Mouse (Mus musculus): ENCODE measurements around the gene Tbc1d30. TPM values are rescaled to one million over a fixed set of nuclear protein-coding genes. Genes with fewer than 3 reads are reported as not detected.
A peak's percentile ranks its signal among the peaks of the same experiment; 100 is the strongest.

Gene Tbc1d30
- polyA plus RNA-seq, 1 experiment = 1.0 TPM

GRCm38 (mm10) chr10:121289970-121290681 is 61.0 kb downstream of the Tbc1d30 start:
- WGBS = 52% methylated on average over 2 of the region's 4 CpGs
- TF ChIP-seq POLR2A (IDR thresholded peaks at IDR 0.05; ENCODE audit: low read depth, low read length) (no peak), CTCF (conservative IDR thresholded peaks at IDR 0.05; ENCODE audit: insufficient read depth, insufficient read length, low read depth, low read length) (peak; percentile 44)
- DNase-seq = no peak

DNA sequence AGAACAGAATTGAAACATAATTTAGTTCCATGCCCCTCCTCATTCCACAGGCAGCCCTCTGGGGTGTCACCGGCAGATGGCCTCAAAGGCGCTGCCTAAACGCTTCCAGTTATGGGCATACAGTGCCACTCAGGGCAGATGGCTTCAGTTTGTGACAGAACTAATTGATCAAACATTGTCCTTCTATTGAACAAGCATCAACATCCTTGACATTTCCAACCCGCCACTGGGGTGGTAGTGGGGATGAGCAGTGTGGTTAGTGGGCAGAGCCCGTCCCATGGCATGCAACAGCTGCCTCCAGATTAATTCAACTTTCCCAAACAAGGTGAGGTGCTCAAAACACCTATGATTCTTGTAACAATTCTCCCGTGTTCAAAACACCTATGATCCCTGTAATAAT is 68.2 kb downstream of the Tbc1d30 start:
- Histone ChIP-seq H3K4me1 (ENCODE audit: control insufficient read depth, insufficient read depth, low read length) (no peaks in the 10 kb centered on the region), H3K36me3 (ENCODE audit: control insufficient read depth, insufficient read depth, low read length) (no peaks in the 10 kb centered on the region), H3K27me3 (replicated peaks; ENCODE audit: control insufficient read depth, insufficient read depth, low read length) (no peaks in the 10 kb centered on the region), H3K4me3 (ENCODE audit: insufficient read depth, low read depth, low read length) (no peak overlapping the region), H3K27ac (ENCODE audit: insufficient read depth, low read depth, low read length) (no peak overlapping the region)
- DNase-seq = no peak
- WGBS = 95% methylated on average over 6 of the region's 6 CpGs
- no peak for TF ChIP-seq POLR2A (IDR thresholded peaks at IDR 0.05; ENCODE audit: low read depth, low read length)
- TF ChIP-seq CTCF (conservative IDR thresholded peaks at IDR 0.05; ENCODE audit: insufficient read depth, insufficient read length, low read depth, low read length) = no peak

More at GRCm38 (mm10) chr10:121289970-121290681, 61.0 kb downstream of the Tbc1d30 start:
- H3K4me3 ChIP-seq (ENCODE audit: insufficient read depth, low read depth, low read length) = no peak overlapping the region
- no peak overlapping the region for H3K27ac ChIP-seq (ENCODE audit: insufficient read depth, low read depth, low read length)
- no peaks in the 10 kb centered on the region for H3K36me3 ChIP-seq (ENCODE audit: control insufficient read depth, insufficient read depth, low read length)
- H3K27me3 ChIP-seq (replicated peaks; ENCODE audit: control insufficient read depth, insufficient read depth, low read length) = no peaks in the 10 kb centered on the region
- H3K4me1 ChIP-seq (ENCODE audit: control insufficient read depth, insufficient read depth, low read length) = no peaks in the 10 kb centered on the region

GRCm38 (mm10) chr10:121282436-121282835 is 68.6 kb downstream of the Tbc1d30 start:
- no peak for DNase-seq
- TF ChIP-seq CTCF (conservative IDR thresholded peaks at IDR 0.05; ENCODE audit: insufficient read depth, insufficient read length, low read depth, low read length) (no peak), POLR2A (IDR thresholded peaks at IDR 0.05; ENCODE audit: low read depth, low read length) (no peak)
- no peaks in the 10 kb centered on the region; the same call in 1 of the 2 replicates for H3K4me1 ChIP-seq (ENCODE audit: control insufficient read depth, insufficient read depth, low read length)
- no peak overlapping the region for H3K27ac ChIP-seq (ENCODE audit: insufficient read depth, low read depth, low read length)
- WGBS = 81% methylated on average over 11 of the region's 11 CpGs
- no peaks in the 10 kb centered on the region for H3K27me3 ChIP-seq (replicated peaks; ENCODE audit: control insufficient read depth, insufficient read depth, low read length)
- H3K4me3 ChIP-seq (ENCODE audit: insufficient read depth, low read depth, low read length) = no peak overlapping the region
- H3K36me3 ChIP-seq (ENCODE audit: control insufficient read depth, insufficient read depth, low read length) = no peaks in the 10 kb centered on the region

- H3K36me3 ChIP-seq (ENCODE audit: control insufficient read depth, insufficient read depth, low read length) = no peaks in the 10 kb centered on the region
- H3K27ac ChIP-seq (ENCODE audit: insufficient read depth, low read depth, low read length) = no peak overlapping the region
- no peak overlapping the region for H3K4me3 ChIP-seq (ENCODE audit: insufficient read depth, low read depth, low read length)
- WGBS = 79% methylated on average over 11 of the region's 11 CpGs
- no peaks in the 10 kb centered on the region; the same call in 1 of the 2 replicates for H3K4me1 ChIP-seq (ENCODE audit: control insufficient read depth, insufficient read depth, low read length)
- TF ChIP-seq POLR2A (IDR thresholded peaks at IDR 0.05; ENCODE audit: low read depth, low read length) = no peak
- no peak for TF ChIP-seq CTCF (conservative IDR thresholded peaks at IDR 0.05; ENCODE audit: insufficient read depth, insufficient read length, low read depth, low read length)
- DNase-seq = no peak
- no peaks in the 10 kb centered on the region for H3K27me3 ChIP-seq (replicated peaks; ENCODE audit: control insufficient read depth, insufficient read depth, low read length)
Observed at GRCm38 (mm10) chr10:121280943-121281342, 70.1 kb downstream of the Tbc1d30 start.

- H3K36me3 ChIP-seq (ENCODE audit: control insufficient read depth, insufficient read depth, low read length) = peaks cover 2% of the 10 kb centered on the region; the same call in 1 of the 2 replicates
- no peaks in the 10 kb centered on the region for H3K27me3 ChIP-seq (replicated peaks; ENCODE audit: control insufficient read depth, insufficient read depth, low read length)
- DNase-seq = no peak
- H3K4me3 ChIP-seq (ENCODE audit: insufficient read depth, low read depth, low read length) = no peak overlapping the region
- 83% methylated on average over 2 of the region's 2 CpGs for WGBS
- TF ChIP-seq POLR2A (IDR thresholded peaks at IDR 0.05; ENCODE audit: low read depth, low read length) (no peak), CTCF (conservative IDR thresholded peaks at IDR 0.05; ENCODE audit: insufficient read depth, insufficient read length, low read depth, low read length) (no peak)
- no peak overlapping the region for H3K27ac ChIP-seq (ENCODE audit: insufficient read depth, low read depth, low read length)
- H3K4me1 ChIP-seq (ENCODE audit: control insufficient read depth, insufficient read depth, low read length) = no peaks in the 10 kb centered on the region; the same call in 1 of the 2 replicates
Observed at GRCm38 (mm10) chr10:121277022-121277471, 74.0 kb downstream of the Tbc1d30 start.

GRCm38 (mm10) chr10:121274964-121275363 is 76.1 kb downstream of the Tbc1d30 start:
- no peaks in the 10 kb centered on the region for H3K27me3 ChIP-seq (replicated peaks; ENCODE audit: control insufficient read depth, insufficient read depth, low read length)
- H3K36me3 ChIP-seq (ENCODE audit: control insufficient read depth, insufficient read depth, low read length) = peaks cover 2% of the 10 kb centered on the region; the same call in 1 of the 2 replicates
- no peak overlapping the region for H3K4me3 ChIP-seq (ENCODE audit: insufficient read depth, low read depth, low read length)
- no peak for DNase-seq
- no peak for TF ChIP-seq CTCF (conservative IDR thresholded peaks at IDR 0.05; ENCODE audit: insufficient read depth, insufficient read length, low read depth, low read length)
- no peak for TF ChIP-seq POLR2A (IDR thresholded peaks at IDR 0.05; ENCODE audit: low read depth, low read length)
- no peaks in the 10 kb centered on the region; the same call in 1 of the 2 replicates for H3K4me1 ChIP-seq (ENCODE audit: control insufficient read depth, insufficient read depth, low read length)
- 78% methylated on average over 1 of the region's 1 CpGs for WGBS
- H3K27ac ChIP-seq (ENCODE audit: insufficient read depth, low read depth, low read length) = no peak overlapping the region

- H3K4me1 ChIP-seq (ENCODE audit: control insufficient read depth, insufficient read depth, low read length) = no peaks in the 10 kb centered on the region
- no peaks in the 10 kb centered on the region for H3K27me3 ChIP-seq (replicated peaks; ENCODE audit: control insufficient read depth, insufficient read depth, low read length)
- H3K4me3 ChIP-seq (ENCODE audit: insufficient read depth, low read depth, low read length) = no peak overlapping the region
- H3K36me3 ChIP-seq (ENCODE audit: control insufficient read depth, insufficient read depth, low read length) = peaks cover 2% of the 10 kb centered on the region; the same call in 1 of the 2 replicates
- TF ChIP-seq CTCF (conservative IDR thresholded peaks at IDR 0.05; ENCODE audit: insufficient read depth, insufficient read length, low read depth, low read length) (no peak), POLR2A (IDR thresholded peaks at IDR 0.05; ENCODE audit: low read depth, low read length) (no peak)
- DNase-seq = no peak
- 84% methylated on average over 8 of the region's 8 CpGs for WGBS
- no peak overlapping the region for H3K27ac ChIP-seq (ENCODE audit: insufficient read depth, low read depth, low read length)
Observed at GRCm38 (mm10) chr10:121271002-121271401, 80.1 kb downstream of the Tbc1d30 start.

All from kidney, adult 2 months (tissue).